Mouse (Mus musculus) intestine, embryonic 15.5 days (tissue): Measurements from ENCODE around the gene Txnrd3. TPM values are rescaled to one million over a fixed set of nuclear protein-coding genes. Genes with fewer than 3 reads are reported as not detected.

Experiments used
- ATAC-seq: fragments of 200-750 bp; cut with Nextera tagmentation; 2 replicates; pipeline ENCODE4 v1.8.0; 2017; ENCODE audit warnings: moderate TSS enrichment, moderate library complexity
- H3K27ac ChIP-seq: fragments of 300-500 bp; sonication (generic); 2 replicates; pipeline ENCODE4 v1.5.1; 2015; ENCODE audit warnings: mild to moderate bottlenecking, inconsistent platforms
- H3K27me3 ChIP-seq: fragments of 300-500 bp; sonication (generic); replicated peaks from 2 replicates; pipeline ENCODE4 v1.6.1; 2015; ENCODE audit warnings: inconsistent platforms
- H3K36me3 ChIP-seq: fragments of 300-500 bp; sonication (generic); 2 replicates; pipeline ENCODE4 v1.6.1; 2015; ENCODE audit warnings: inconsistent platforms
- H3K4me1 ChIP-seq: fragments of 300-500 bp; sonication (generic); replicated peaks from 2 replicates; pipeline ENCODE4 v1.6.1; 2015; ENCODE audit warnings: inconsistent platforms
- H3K4me2 ChIP-seq: fragments of 300-500 bp; sonication (generic); replicated peaks from 2 replicates; pipeline ENCODE4 v1.6.1; 2015; ENCODE audit warnings: mild to moderate bottlenecking, inconsistent platforms
- H3K4me3 ChIP-seq: fragments of 300-500 bp; sonication (generic); replicated peaks from 2 replicates; pipeline ENCODE4 v1.5.1; 2015; ENCODE audit warnings: inconsistent platforms
- H3K9ac ChIP-seq: fragments of 300-500 bp; sonication (generic); 2 replicates; pipeline ENCODE4 v1.6.1; 2015; ENCODE audit warnings: inconsistent platforms
- H3K9me3 ChIP-seq: fragments of 300-500 bp; sonication (generic); 2 replicates; pipeline ENCODE4 v1.6.1; 2016; ENCODE audit warnings: inconsistent platforms
- WGBS: fragments of 180-500 bp; shearing (Covaris S2); methylation state at CpG from one replicate; pipeline ENCODE4 v1.1.7; 2015; 5-methylcytosine and 5-hydroxymethylcytosine counted together
- polyA plus RNA-seq: library from polyadenylated mRNA; unstranded; fragments of >200 nt; fragmentation: Nextera tagmentation; extraction: Ambion mirVana; gene quantifications from 2 replicates; pipeline ENCODE4 v1.2.1, GENCODE M21; 2015

Gene Txnrd3
- polyA plus RNA-seq, 1 experiment from 2014 or later, result 8.8 TPM

GRCm38 (mm10) chr6:89680155-89680554, 36.4 kb downstream of the Txnrd3 start:
- 12% methylated on average over 8 of the region's 8 CpGs for WGBS

DNA sequence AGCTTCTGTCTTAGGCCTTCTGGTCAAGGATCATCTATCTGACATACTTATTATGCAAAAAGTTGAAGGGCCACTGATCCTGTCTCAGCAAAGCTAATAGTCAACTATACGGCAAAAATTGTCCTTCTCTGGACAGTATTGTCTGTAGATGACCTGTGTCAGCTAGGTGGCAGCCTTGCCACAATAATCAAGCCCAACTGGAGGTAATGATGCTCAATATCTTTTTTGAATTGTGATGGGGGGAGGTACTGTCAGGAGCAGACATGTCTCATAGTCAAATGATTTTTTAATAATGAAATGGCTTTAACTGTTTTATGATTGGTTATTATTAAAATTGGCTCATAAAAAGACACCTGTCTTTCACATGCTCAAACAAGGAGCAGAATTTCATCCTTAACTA, 40.4 kb downstream of the Txnrd3 start:
- Histone ChIP-seq H3K9ac (no peak overlapping the region), H3K4me3 (no peak overlapping the region), H3K4me2 (no peak overlapping the region), H3K27me3 (no peaks in the 10 kb centered on the region), H3K9me3 (no peaks in the 10 kb centered on the region), H3K36me3 (no peaks in the 10 kb centered on the region), H3K27ac (no peak overlapping the region), H3K4me1 (0 out of 2 replicates have a peak, but pooled peaks cover 2% of the 10 kb centered on the region)
- ATAC-seq, result no peak
- WGBS, result 62% methylated on average over 1 of the region's 1 CpGs

More at GRCm38 (mm10) chr6:89680155-89680554, 36.4 kb downstream of the Txnrd3 start:
- Histone ChIP-seq H3K4me3 (no peak overlapping the region), H3K4me2 (no peak overlapping the region), H3K9ac (no peak overlapping the region), H3K9me3 (no peaks in the 10 kb centered on the region), H3K27ac (no peak overlapping the region), H3K36me3 (no peaks in the 10 kb centered on the region), H3K27me3 (no peaks in the 10 kb centered on the region), H3K4me1 (0 out of 2 replicates have a peak, but pooled peaks cover 2% of the 10 kb centered on the region)
- ATAC-seq, result peak; percentile 75

DNA sequence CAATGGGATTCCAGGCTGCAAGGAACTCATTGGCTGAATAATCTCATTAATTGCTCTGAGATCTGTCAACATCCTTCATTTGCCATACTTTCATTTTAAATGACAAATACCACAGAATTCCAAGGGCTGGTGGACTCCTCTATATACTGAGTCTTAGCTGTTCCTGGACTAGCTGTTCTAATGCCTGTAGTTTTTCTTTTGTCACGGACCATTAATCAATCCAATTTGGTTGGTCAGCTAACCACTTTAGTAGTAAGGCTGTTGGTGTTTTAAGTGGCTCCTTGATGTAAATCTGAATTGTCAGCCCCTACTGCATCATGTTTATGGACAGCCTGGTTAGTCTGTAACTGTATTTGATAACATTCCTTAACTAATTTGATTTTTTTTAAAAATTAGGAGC, 43.3 kb downstream of the Txnrd3 start:
- Histone ChIP-seq H3K9ac (no peak overlapping the region), H3K36me3 (no peaks in the 10 kb centered on the region), H3K4me3 (no peak overlapping the region), H3K4me1 (no peaks in the 10 kb centered on the region), H3K9me3 (no peaks in the 10 kb centered on the region), H3K27me3 (no peaks in the 10 kb centered on the region), H3K4me2 (no peak overlapping the region), H3K27ac (no peak overlapping the region)
- WGBS, result 77% methylated on average over 1 of the region's 1 CpGs
- no peak for ATAC-seq

DNA sequence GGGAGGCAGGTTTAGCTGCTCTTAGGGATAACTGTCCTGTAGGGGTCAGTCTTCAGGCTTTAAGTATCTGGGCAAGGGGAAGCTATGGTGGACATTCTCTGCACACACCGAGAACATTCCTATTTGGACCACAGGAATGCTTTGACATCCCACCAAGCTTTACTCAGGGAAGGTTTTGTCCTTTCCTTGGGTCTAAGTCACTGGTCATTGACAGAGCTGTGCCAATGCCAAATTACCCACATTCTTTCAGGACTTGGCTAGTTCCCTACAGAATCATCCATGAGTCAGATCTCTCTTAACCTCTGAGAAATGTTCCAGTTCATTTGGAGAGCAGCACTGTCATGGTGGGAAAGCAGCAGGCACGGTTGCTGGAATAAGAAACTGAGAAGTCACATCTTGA, 62.8 kb downstream of the Txnrd3 start:
- Histone ChIP-seq H3K4me1 (no peaks in the 10 kb centered on the region), H3K4me3 (no peak overlapping the region), H3K36me3 (no peaks in the 10 kb centered on the region), H3K9ac (no peak overlapping the region), H3K9me3 (no peaks in the 10 kb centered on the region), H3K4me2 (no peak overlapping the region), H3K27ac (no peak overlapping the region), H3K27me3 (no peaks in the 10 kb centered on the region)
- 67% methylated on average over 2 of the region's 2 CpGs for WGBS
- no peak for ATAC-seq

- ATAC-seq, result no peak
- Histone ChIP-seq H3K9me3 (no peaks in the 10 kb centered on the region), H3K9ac (no peak within 1 kb of the TSS), H3K36me3 (no peaks in the 10 kb centered on the region), H3K27ac (no peak within 1 kb of the TSS), H3K27me3 (no peaks in the 10 kb centered on the region), H3K4me1 (no peaks in the 10 kb centered on the region), H3K4me3 (no peak within 1 kb of the TSS), H3K4me2 (no peak within 1 kb of the TSS)
- 80% methylated on average over 4 of the region's 4 CpGs for WGBS
Observed at GRCm38 (mm10) chr6:89707240-89707639, 63.5 kb downstream of the Txnrd3 start, which contains the start of gene Vmn1r40. Gene Vmn1r40 (plus strand): TSS chr6:89707540.

GRCm38 (mm10) chr6:89718051-89718450, 74.3 kb downstream of the Txnrd3 start:
- no peak for ATAC-seq
- H3K4me3 ChIP-seq, result no peak overlapping the region
- H3K4me1 ChIP-seq, result no peaks in the 10 kb centered on the region
- no peaks in the 10 kb centered on the region for H3K27me3 ChIP-seq
- H3K4me2 ChIP-seq, result no peak overlapping the region
- H3K9ac ChIP-seq, result no peak overlapping the region
- no peaks in the 10 kb centered on the region for H3K9me3 ChIP-seq
- H3K27ac ChIP-seq, result no peak overlapping the region
- no peaks in the 10 kb centered on the region for H3K36me3 ChIP-seq

Other genes starting within 250 kb of the Txnrd3 start
- gene Chchd6, start 48.3 kb upstream of the Txnrd3 start, polyA plus RNA-seq, result 40.6 and 44.1 TPM in 2 replicates
- gene Vmn1r40, start 63.6 kb downstream of the Txnrd3 start, polyA plus RNA-seq, result not detected in 2 replicates
- gene Vmn1r41, start 96.8 kb downstream of the Txnrd3 start, polyA plus RNA-seq, result not detected in 2 replicates
- gene Vmn1r42, start 232.4 kb downstream of the Txnrd3 start, polyA plus RNA-seq, result not detected in 2 replicates
- gene Vmn1r43, start 232.4 kb downstream of the Txnrd3 start, polyA plus RNA-seq, result not detected in 2 replicates
- not detected in 2 replicates for gene Vmn1r44, start 239.7 kb downstream of the Txnrd3 start, polyA plus RNA-seq